Mouse (Mus musculus) Muller cell, postnatal 12 days (primary cell): ENCODE measurements around the gene Ift140.
"Not testable (repeated sequence)": the region's sequence is repeated elsewhere in the genome, so short reads cannot be mapped to it uniquely, and the experiment has no call there.

Experiments
- DNase-seq: peaks from one replicate; pipeline ENCODE4 v3.0.0-alpha.2; 2015; ENCODE audit errors: inconsistent ontology term

Ift140 gene

GRCm38 (mm10) chr17:25117263-25117662 lies 101.4 kb downstream of the Ift140 start:
- DNase-seq = no peak

GRCm38 (mm10) chr17:25120406-25120805 lies 104.5 kb downstream of the Ift140 start, which contains the start of gene Ptx4:
Ptx4 (plus strand) TSS chr17:25120760.
- no peak for DNase-seq

- no peak for DNase-seq
Observed at GRCm38 (mm10) chr17:25123979-25124378, 108.1 kb downstream of the Ift140 start.

GRCm38 (mm10) chr17:25125442-25126060 lies 109.7 kb downstream of the Ift140 start:
- not testable (repeated sequence) for DNase-seq

- DNase-seq = no peak
Observed at GRCm38 (mm10) chr17:25127079-25127478, 111.2 kb downstream of the Ift140 start.

- no peak for DNase-seq
Observed at GRCm38 (mm10) chr17:25127681-25128080, 111.8 kb downstream of the Ift140 start.

GRCm38 (mm10) chr17:25130060-25130459 lies 114.2 kb downstream of the Ift140 start:
- DNase-seq = no peak

GRCm38 (mm10) chr17:25133275-25133698 lies 117.4 kb downstream of the Ift140 start, which contains the start of gene Clcn7:
Clcn7 (plus strand) TSS chr17:25133391.
- peak; percentile 86 for DNase-seq

- no peak for DNase-seq
Observed at GRCm38 (mm10) chr17:25135622-25136021, 119.7 kb downstream of the Ift140 start.

GRCm38 (mm10) chr17:25138803-25139202 lies 122.9 kb downstream of the Ift140 start:
- DNase-seq = no peak

- no peak for DNase-seq
Observed at GRCm38 (mm10) chr17:25139960-25140359, 124.1 kb downstream of the Ift140 start.
